Comparison of ENCODE assay signal across 10 mouse cellular contexts in the genomic region with DNA sequence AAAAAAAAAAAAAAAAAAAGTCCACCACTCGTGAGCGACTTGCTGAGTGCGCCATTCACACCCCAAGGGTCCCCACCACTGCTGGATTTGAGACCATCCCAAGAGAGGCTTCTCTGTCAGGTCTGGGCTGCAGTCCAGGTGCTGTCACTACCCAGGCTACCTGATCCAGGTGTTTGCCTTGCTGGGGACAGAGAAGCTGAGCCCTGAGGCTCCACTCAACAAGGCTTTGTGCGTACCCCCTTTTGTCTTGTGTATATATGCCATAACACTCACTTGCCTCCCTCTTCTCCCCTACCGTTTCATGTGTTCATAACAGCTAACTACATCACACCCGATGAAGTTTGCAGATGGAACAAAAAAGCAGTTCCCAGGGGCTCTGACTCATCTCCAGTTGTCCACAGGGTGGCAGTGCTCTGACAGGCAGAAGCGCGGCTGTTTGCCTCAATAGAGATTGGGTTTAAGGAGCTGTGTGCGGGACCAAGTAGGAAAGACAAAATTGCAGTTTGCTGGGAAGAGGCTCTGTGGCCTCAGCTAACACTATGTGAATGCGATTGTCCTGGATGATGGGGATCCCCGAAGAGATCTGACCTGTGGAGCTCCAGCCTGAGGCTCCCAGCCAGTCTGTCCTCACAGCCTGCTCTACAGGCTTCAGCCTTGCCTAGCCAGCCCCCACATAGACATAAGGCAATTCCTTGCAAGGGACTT. TPM values are rescaled to one million over a fixed set of nuclear protein-coding genes. Genes with fewer than 3 reads are reported as not detected.
A peak's percentile ranks its signal among the peaks of the same experiment; 100 is the strongest.
DNase-seq lines count a peak whose midpoint lies in the region; ATAC-seq and TF ChIP-seq lines count a peak whose summit lies in the region.
"Had no signal": no experiment of that assay in that cellular context is flagged by ENCODE, and none has a peak within 500 bp of the region (broad histone marks: within the 10 kb centered on the region; RNA-seq: fewer than 3 reads in every experiment).

No protein-coding gene starts in this region.

- ATAC-seq in CD4-positive, CD25-positive, alpha-beta regulatory T cell, adult 4 months, result peak; percentile 84
- ATAC-seq in lung, embryonic 14.5 days (ENCODE audit: insufficient read depth), result peak; percentile 59
- peak; percentile 49; the same call in 1 of the 2 replicates for ATAC-seq in neutrophil, adult 5-6 weeks (ENCODE audit: extremely low read depth, insufficient number of reproducible peaks, low FRiP score, poor library complexity, severe bottlenecking)

- TF ChIP-seq POLR2A in embryonic fibroblast, embryonic 13.5 days (IDR thresholded peaks at IDR 0.05; ENCODE audit: low read depth, low read length), result no peak

- no peak overlapping the region for H3K4me3 ChIP-seq in embryonic fibroblast, embryonic 13.5 days (ENCODE audit: insufficient read depth, low read length)
- no peak overlapping the region for H3K4me3 ChIP-seq in lung, embryonic 14.5 days (ENCODE audit: low read depth, low read length)
- H3K4me3 ChIP-seq: erythroblast, embryonic 14.5 days; stomach, embryonic 15.5 days had no signal

- H3K9me3 ChIP-seq in lung, embryonic 14.5 days (ENCODE audit: low read depth, low read length), result no peaks in the 10 kb centered on the region
- H3K9me3 ChIP-seq: stomach, embryonic 15.5 days had no signal

- H3K36me3 ChIP-seq in lung, embryonic 14.5 days (ENCODE audit: insufficient read depth), result peaks cover 26% of the 10 kb centered on the region

- peak; percentile 83 for DNase-seq in adrenal gland, postnatal 14 days
- DNase-seq in heart, postnatal 25 days (ENCODE audit: low spot score), result peak; percentile 8
- DNase-seq in kidney, postnatal 4 days, result peak; percentile 72 to 81
- DNase-seq in lung, embryonic 14.5 days, result peak; percentile 90
- DNase-seq in thymus, postnatal 36 days, result peak; percentile 44 to 51

- intact Hi-C loops in heart, postnatal 25 days (cut with DNase I), result loop anchor here (2.0 kb wide), 1 partner anchor 80 kb away; no protein-coding TSS in a partner anchor

- WGBS in lung, embryonic 14.5 days, result 13% methylated on average over 11 of the region's 11 CpGs

- H3K9ac ChIP-seq in lung, embryonic 14.5 days, result no peak overlapping the region
- H3K9ac ChIP-seq: stomach, embryonic 15.5 days had no signal

- no peak overlapping the region for H3K4me2 ChIP-seq in lung, embryonic 14.5 days
- H3K4me2 ChIP-seq: stomach, embryonic 15.5 days had no signal

- no peak overlapping the region for H3K27ac ChIP-seq in embryonic fibroblast, embryonic 13.5 days (ENCODE audit: insufficient read depth, low read length)
- no peak overlapping the region for H3K27ac ChIP-seq in lung, embryonic 14.5 days (ENCODE audit: low read depth)
- H3K27ac ChIP-seq: stomach, embryonic 15.5 days had no signal

- TF ChIP-seq CTCF in embryonic fibroblast, embryonic 13.5 days (IDR thresholded peaks at IDR 0.05; ENCODE audit: borderline replicate concordance, insufficient read depth, low read length), result peak; percentile 65; the same call in 1 of the 2 replicates
- peak; percentile 88 for TF ChIP-seq CTCF in lung, embryonic 14.5 days (IDR thresholded peaks at IDR 0.05; ENCODE audit: low read depth)

- 0 out of 2 replicates have a peak, but pooled peaks cover 2% of the 10 kb centered on the region for H3K4me1 ChIP-seq in embryonic fibroblast, embryonic 13.5 days (ENCODE audit: control insufficient read depth, insufficient read depth, low read length)
- H3K4me1 ChIP-seq in lung, embryonic 14.5 days (ENCODE audit: insufficient read depth), result no peaks in the 10 kb centered on the region

- H3K27me3 ChIP-seq in lung, embryonic 14.5 days (ENCODE audit: insufficient read depth, low read length), result no peaks in the 10 kb centered on the region
- H3K27me3 ChIP-seq: stomach, embryonic 15.5 days had no signal

RNA-seq across cellular contexts. Expression of a gene that starts 12.7 kb away (rescaled TPM):
- 1 to 10 TPM; 4.0 to 4.6 TPM for polyA plus RNA-seq in CD4-positive, CD25-positive, alpha-beta regulatory T cell, adult 4 months (2017; shearing (Covaris generic))
- 154 and 174 TPM in 2 replicates for total RNA-seq in adrenal gland, postnatal 14 days (2021)
- 113 and 117 TPM in 2 replicates for polyA plus RNA-seq in embryonic fibroblast, embryonic 13.5 days (2011; ENCODE audit: insufficient read length, low read depth, missing spikeins)
- total RNA-seq in heart, postnatal 25 days (2021), result 100 to 1,000 TPM; 350 to 375 TPM
- 19.7 and 19.9 TPM in 2 replicates for polyA plus RNA-seq in lung, embryonic 14.5 days (2014; fragmentation: Nextera tagmentation; extraction: Ambion mirVana)
- 5.7 and 6.1 TPM in 2 replicates for total RNA-seq in neutrophil, adult 5-6 weeks (2017)

RNA-seq across cellular contexts. Expression of a gene that starts 53.9 kb away (rescaled TPM):
- not detected for polyA plus RNA-seq in CD4-positive, CD25-positive, alpha-beta regulatory T cell, adult 4 months (2017; shearing (Covaris generic))
- total RNA-seq in adrenal gland, postnatal 14 days (2021), result not detected in 2 replicates
- polyA plus RNA-seq in embryonic fibroblast, embryonic 13.5 days (2011; ENCODE audit: insufficient read length, low read depth, missing spikeins), result not detected in 2 replicates
- not detected for total RNA-seq in heart, postnatal 25 days (2021)
- not detected in 2 replicates for polyA plus RNA-seq in lung, embryonic 14.5 days (2014; fragmentation: Nextera tagmentation; extraction: Ambion mirVana)
- not detected in 2 replicates for total RNA-seq in neutrophil, adult 5-6 weeks (2017)
- polyA plus RNA-seq: erythroblast, embryonic 14.5 days; stomach, embryonic 15.5 days had no signal

Comparison
In these comparisons a context has a peak if more than half of its experiments do, and no peak if none do; other contexts are left out.
1. DNase-seq: peak in every context shown above with its lines; median percentile 90 in lung, embryonic 14.5 days; 83 in adrenal gland, postnatal 14 days; 76 in kidney, postnatal 4 days; 48 in thymus, postnatal 36 days; 8 in heart, postnatal 25 days.
2. RNA of a gene that starts 12.7 kb away (total RNA-seq): 350 to 375 TPM in heart, postnatal 25 days and 154 to 174 TPM in adrenal gland, postnatal 14 days; 5.7 to 6.1 TPM in neutrophil, adult 5-6 weeks; every median in the first group is over 10 times any median in the second.
3. Peak in every context shown above with its lines, with median percentiles within 50 percentile points of each other: ATAC-seq.